Mouse (Mus musculus) embryonic facial prominence, embryonic 15.5 days (tissue): Measurements from ENCODE around the gene Tas2r130. TPM values are rescaled to one million over a fixed set of nuclear protein-coding genes. Genes with fewer than 3 reads are reported as not detected.
"Not testable (repeated sequence)": the region's sequence is repeated elsewhere in the genome, so short reads cannot be mapped to it uniquely, and the experiment has no call there.

Experiments used
- ATAC-seq: fragments of 200-750 bp; cut with Nextera tagmentation; 2 replicates; pipeline ENCODE4 v1.8.0; 2017; ENCODE audit warnings: low read depth, moderate TSS enrichment; ENCODE audit not compliant: insufficient number of reproducible peaks, low FRiP score, low TSS enrichment
- H3K27ac ChIP-seq: fragments of 300-500 bp; sonication (generic); replicated peaks from 2 replicates; pipeline ENCODE4 v1.5.1; 2015; ENCODE audit warnings: mild to moderate bottlenecking, inconsistent platforms
- H3K27me3 ChIP-seq: fragments of 300-500 bp; sonication (generic); 2 replicates; pipeline ENCODE4 v1.6.1; 2015; ENCODE audit warnings: inconsistent platforms
- H3K36me3 ChIP-seq: fragments of 300-500 bp; sonication (generic); 2 replicates; pipeline ENCODE4 v1.6.1; 2015; ENCODE audit warnings: mild to moderate bottlenecking, inconsistent platforms
- H3K4me1 ChIP-seq: fragments of 300-500 bp; sonication (generic); 2 replicates; pipeline ENCODE4 v1.6.1; 2015; ENCODE audit warnings: inconsistent platforms
- H3K4me2 ChIP-seq: fragments of 300-500 bp; sonication (generic); replicated peaks from 2 replicates; pipeline ENCODE4 v1.6.1; 2015; ENCODE audit warnings: mild to moderate bottlenecking, inconsistent platforms
- H3K4me3 ChIP-seq: fragments of 300-500 bp; sonication (generic); replicated peaks from 2 replicates; pipeline ENCODE4 v1.5.1; 2015; ENCODE audit warnings: mild to moderate bottlenecking, inconsistent platforms
- H3K9ac ChIP-seq: fragments of 300-500 bp; sonication (generic); 2 replicates; pipeline ENCODE4 v1.6.1; 2015; ENCODE audit warnings: inconsistent platforms
- H3K9me3 ChIP-seq: fragments of 300-500 bp; sonication (generic); replicated peaks from 2 replicates; pipeline ENCODE4 v1.6.1; 2016; ENCODE audit warnings: inconsistent platforms
- WGBS: fragments of 180-500 bp; shearing (Covaris S2); methylation state at CpG from one replicate; pipeline ENCODE4 v1.1.7; 2015; 5-methylcytosine and 5-hydroxymethylcytosine counted together
- polyA plus RNA-seq: library from polyadenylated mRNA; unstranded; fragments of >200 nt; fragmentation: Nextera tagmentation; extraction: Ambion mirVana; gene quantifications from 2 replicates; pipeline ENCODE4 v1.2.1, GENCODE M21; 2015

Tas2r130 gene
- polyA plus RNA-seq: not detected in 2 replicates

DNA sequence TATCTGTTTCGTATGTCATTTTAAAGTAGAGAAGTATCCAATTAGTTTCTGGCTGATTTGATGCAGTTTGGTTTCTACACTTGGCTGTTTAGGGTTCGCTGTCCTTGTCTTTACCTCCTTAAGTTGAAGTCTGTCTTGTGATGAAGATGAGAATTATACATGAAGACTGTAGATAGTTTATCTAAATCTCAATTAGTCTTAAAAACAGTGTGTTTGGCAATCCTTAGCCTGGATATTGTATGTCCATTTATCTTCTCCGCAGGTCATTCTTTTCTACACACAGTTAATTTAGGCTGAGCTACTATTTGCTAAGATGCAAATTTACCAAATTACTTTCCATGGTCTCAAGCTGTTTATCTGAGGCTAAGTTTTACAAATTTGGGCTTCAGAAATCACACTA is at the start of gene Tas2r130:
Tas2r130 (minus strand) TSS at position 101 of the 400 bp plus-strand sequence.
- Histone ChIP-seq H3K36me3 (no peaks in the 10 kb centered on the region), H3K27ac (no peak within 1 kb of the TSS), H3K4me1 (no peaks in the 10 kb centered on the region), H3K4me3 (no peak within 1 kb of the TSS), H3K4me2 (no peak within 1 kb of the TSS), H3K9ac (no peak within 1 kb of the TSS), H3K9me3 (no peaks in the 10 kb centered on the region), H3K27me3 (no peaks in the 10 kb centered on the region)
- ATAC-seq: no peak
- 67% methylated on average over 3 of the region's 3 CpGs for WGBS

DNA sequence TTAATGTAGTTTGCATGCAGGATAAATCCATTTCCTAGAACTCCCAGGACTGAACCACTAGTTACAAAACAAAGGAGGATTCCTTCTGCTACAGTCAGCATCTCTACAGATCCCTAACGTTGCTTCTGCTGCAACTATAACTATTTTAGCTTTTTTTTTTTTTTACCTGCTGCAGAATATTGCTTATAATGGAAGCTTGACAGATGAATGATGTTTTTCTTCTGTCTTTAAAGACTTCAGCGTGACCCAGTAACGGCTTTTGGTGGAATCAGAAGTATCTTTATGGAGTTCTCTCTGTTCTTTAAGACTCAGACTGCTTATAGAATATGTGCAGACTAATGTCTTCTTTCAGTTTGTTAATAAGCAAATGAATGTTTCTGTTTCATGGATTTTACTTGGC is 48.1 kb upstream of the Tas2r130 start, which contains the start of gene Tas2r106:
Tas2r106 (minus strand) TSS at position 101 of the 400 bp plus-strand sequence.
- WGBS: 76% methylated on average over 3 of the region's 3 CpGs
- Histone ChIP-seq H3K9me3 (no peaks in the 10 kb centered on the region), H3K4me3 (no peak within 1 kb of the TSS), H3K36me3 (no peaks in the 10 kb centered on the region), H3K4me1 (no peaks in the 10 kb centered on the region), H3K9ac (no peak within 1 kb of the TSS), H3K4me2 (no peak within 1 kb of the TSS), H3K27ac (no peak within 1 kb of the TSS), H3K27me3 (no peaks in the 10 kb centered on the region)
- no peak for ATAC-seq

DNA sequence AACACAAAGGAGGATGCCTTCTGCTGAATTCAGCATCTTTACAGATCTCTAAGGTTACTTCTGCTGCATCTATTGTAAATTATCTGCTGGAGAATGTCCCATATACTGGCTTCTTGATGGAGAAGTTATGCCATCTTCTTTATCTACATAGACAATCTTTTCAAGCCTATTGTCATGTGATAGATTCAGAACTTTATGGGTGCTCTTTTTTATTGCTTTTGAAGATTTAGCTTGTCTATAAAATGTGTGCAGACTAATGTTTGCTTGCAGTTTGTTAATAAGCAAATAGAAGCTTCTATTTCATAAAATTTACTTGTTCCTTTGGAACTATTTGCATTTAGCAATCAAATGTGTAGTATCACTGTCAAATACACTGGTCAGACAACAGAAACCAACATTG is 29.3 kb upstream of the Tas2r130 start, which contains the start of gene Tas2r107:
Tas2r107 (minus strand) TSS at position 101 of the 400 bp plus-strand sequence.
- no peak for ATAC-seq
- no peaks in the 10 kb centered on the region for H3K36me3 ChIP-seq
- H3K27ac ChIP-seq: no peak within 1 kb of the TSS
- no peak within 1 kb of the TSS for H3K9ac ChIP-seq
- H3K4me1 ChIP-seq: no peaks in the 10 kb centered on the region
- H3K27me3 ChIP-seq: no peaks in the 10 kb centered on the region
- no peak within 1 kb of the TSS for H3K4me3 ChIP-seq
- no peaks in the 10 kb centered on the region for H3K9me3 ChIP-seq
- H3K4me2 ChIP-seq: no peak within 1 kb of the TSS

DNA sequence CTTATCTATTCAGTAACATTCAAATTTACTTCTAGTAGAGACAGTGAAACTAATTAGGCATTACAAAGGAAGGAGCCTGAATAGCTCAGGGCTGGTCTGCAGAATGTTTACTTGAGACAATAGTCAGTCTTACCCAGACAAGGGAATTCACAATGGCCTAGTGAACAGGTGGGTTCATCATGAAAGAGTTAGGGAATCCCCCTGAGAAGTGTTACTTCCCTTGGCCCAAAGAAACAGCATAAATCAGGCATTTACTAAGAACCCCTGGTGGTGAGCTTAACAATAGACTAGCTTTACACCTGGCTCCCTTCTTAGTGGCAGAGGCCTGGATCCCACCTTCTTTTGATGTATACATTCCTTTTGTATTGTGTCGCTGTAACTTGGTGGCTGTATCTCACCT is 20.8 kb downstream of the Tas2r130 start:
- ATAC-seq, H3K4me2 ChIP-seq, H3K27me3 ChIP-seq, H3K9me3 ChIP-seq, H3K9ac ChIP-seq, H3K4me3 ChIP-seq, H3K36me3 ChIP-seq, H3K4me1 ChIP-seq, H3K27ac ChIP-seq: not testable (repeated sequence)
- WGBS: 88% methylated on average over 1 of the region's 1 CpGs

DNA sequence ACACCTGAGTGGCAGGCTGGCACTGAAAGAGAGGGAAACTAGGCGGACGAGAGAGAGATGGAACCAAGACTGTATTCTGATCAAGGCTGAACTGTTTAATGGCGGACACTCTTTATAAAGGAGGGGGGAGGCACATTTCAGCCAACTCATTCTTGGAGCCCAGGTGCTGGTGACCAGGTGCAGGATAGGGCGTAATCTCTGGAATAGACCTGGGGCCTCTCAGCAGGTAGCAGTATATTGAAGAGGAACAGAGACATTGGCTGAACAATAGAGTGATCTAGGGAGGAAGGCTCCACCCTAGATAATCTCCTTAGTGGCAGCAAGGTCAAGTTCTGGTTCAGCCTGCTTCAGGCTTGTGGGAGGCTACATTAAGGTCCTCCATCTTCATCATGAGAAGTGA is 25.9 kb downstream of the Tas2r130 start:
- Histone ChIP-seq H3K4me1 (no peaks in the 10 kb centered on the region), H3K27ac (no peak overlapping the region), H3K27me3 (no peaks in the 10 kb centered on the region), H3K9ac (no peak overlapping the region), H3K4me3 (no peak overlapping the region), H3K9me3 (0 out of 2 replicates have a peak, but pooled peaks cover 6% of the 10 kb centered on the region), H3K36me3 (no peaks in the 10 kb centered on the region), H3K4me2 (no peak overlapping the region)
- ATAC-seq: no peak
- WGBS: 94% methylated on average over 4 of the region's 4 CpGs

Other genes starting within 250 kb of the Tas2r130 start
- gene Ybx3, start 242.4 kb downstream of the Tas2r130 start, polyA plus RNA-seq: 58.9 and 81.4 TPM in 2 replicates
- 1.1 and 5.4 TPM in 2 replicates for gene 5430401F13Rik, start 144.5 kb downstream of the Tas2r130 start, polyA plus RNA-seq
- 0.76 and 10.8 TPM in 2 replicates for gene Gm6619, start 144.5 kb downstream of the Tas2r130 start, polyA plus RNA-seq
- not detected in 2 replicates for gene Tas2r107, start 29.2 kb upstream of the Tas2r130 start, polyA plus RNA-seq
- gene Tas2r106, start 48.0 kb upstream of the Tas2r130 start, polyA plus RNA-seq: not detected in 2 replicates
- gene Tas2r104, start 54.8 kb upstream of the Tas2r130 start, polyA plus RNA-seq: not detected in 2 replicates
- gene Tas2r105, start 56.6 kb upstream of the Tas2r130 start, polyA plus RNA-seq: not detected in 2 replicates
- gene Tas2r114, start 59.2 kb upstream of the Tas2r130 start, polyA plus RNA-seq: not detected in 2 replicates